Mouse (Mus musculus) heart, postnatal 0 days (tissue): Measurements from ENCODE around the gene Btbd18.

Source experiments
- CTCF ChIP-seq: IDR thresholded peaks from 2 replicates; pipeline ENCODE4 v1.5.1; 2016; ENCODE audit warnings: antibody characterized with exemption, control low read depth, low read depth
- EP300 ChIP-seq: IDR thresholded peaks from 2 replicates; pipeline ENCODE4 v1.6.1; 2016; ENCODE audit warnings: antibody characterized with exemption, low read depth

DNA sequence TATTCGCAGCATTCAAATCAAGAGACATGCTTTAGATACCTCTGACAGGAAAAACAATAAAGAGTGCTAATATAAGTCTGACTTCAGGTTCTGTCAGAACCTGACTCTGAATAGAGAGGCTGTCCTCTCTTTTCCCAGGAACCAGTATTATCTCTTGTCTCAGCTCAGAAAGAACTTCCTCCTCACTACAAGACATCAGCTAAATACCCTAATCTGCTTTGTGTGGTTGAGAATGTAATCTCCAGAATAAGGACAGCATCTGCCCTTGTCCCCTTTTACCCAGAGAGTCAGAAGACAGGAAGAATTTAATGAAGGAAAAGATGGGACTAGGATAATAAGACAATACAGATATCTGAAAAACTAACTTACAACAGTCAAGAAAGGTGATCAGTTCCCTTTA is 44.6 kb downstream of the Btbd18 start:
- TF ChIP-seq CTCF (no peak), EP300 (no peak)
